Mouse (Mus musculus): ENCODE results near the gene Trim67.

DNA sequence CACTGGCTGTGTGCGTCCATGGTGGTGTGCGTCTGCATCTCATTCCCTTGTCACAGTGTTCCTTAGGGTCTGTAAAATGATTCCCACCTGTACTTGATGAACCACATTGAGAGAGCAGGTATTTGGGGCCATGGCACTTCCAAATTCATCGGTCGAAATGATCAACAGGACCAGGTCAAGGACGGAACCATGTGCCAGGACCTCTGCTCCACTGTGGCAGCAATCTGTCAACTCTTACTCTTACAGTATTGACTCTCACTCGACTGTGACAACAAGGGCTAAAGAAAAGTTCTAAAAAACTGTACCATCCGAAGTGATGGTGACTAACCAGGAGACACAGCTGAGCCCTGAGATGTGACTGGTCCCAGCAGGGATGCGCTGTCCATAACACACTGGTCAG lies 37.4 kb upstream of the Trim67 start:
- TF ChIP-seq CTCF (IDR thresholded peaks at IDR 0.05; ENCODE audit: low read depth, low read length) (no peak), GATA2 (IDR thresholded peaks at IDR 0.05; ENCODE audit: borderline replicate concordance, low read depth, low read length) (no peak), TAL1 (conservative IDR thresholded peaks at IDR 0.05; ENCODE audit: low read depth, low read length) (no peak)

Data from G1E (cell line).